Comparison of ENCODE assay signal across 1 mouse cellular context in the genomic region with DNA sequence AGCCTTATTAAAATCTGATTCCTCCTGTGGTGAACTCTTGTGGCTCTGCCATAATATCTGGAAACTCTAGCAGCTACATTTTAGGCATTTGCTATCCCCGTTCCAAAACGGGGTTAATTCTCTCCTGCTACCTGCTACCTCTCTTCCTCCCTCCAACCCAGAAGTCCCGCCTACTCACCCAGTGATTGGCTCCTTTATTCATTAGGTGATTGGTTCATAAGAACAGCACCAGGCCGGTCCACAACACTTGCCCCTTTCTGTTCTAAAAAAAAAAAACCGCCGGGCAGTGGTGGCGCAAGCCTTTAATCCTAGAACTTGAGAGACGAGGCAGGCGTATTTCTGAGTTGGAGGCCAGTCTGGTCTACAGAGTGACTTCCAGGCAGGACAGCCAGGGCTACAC.
TF ChIP-seq lines count a peak whose summit lies in the region.

No protein-coding gene starts in this region.

TF ChIP-seq in CH12.LX, 34 proteins besides CTCF, POLR2A, EP300 and RAD21:
- TF ChIP-seq E2F4 (IDR thresholded peaks at IDR 0.05; ENCODE audit: insufficient replicate concordance, low read depth, low read length) (no peak), POLR2AphosphoS2 (IDR thresholded peaks at IDR 0.05; ENCODE audit: low read depth, low read length) (peak; percentile 85), ELF1 (IDR thresholded peaks at IDR 0.05; ENCODE audit: low read depth, low read length) (peak; percentile 52), JUND (conservative IDR thresholded peaks at IDR 0.05; ENCODE audit: low read depth, low read length) (no peak), IRF4 (IDR thresholded peaks at IDR 0.05; ENCODE audit: low read depth, low read length) (peak; percentile 25; the same call in 1 of the 2 replicates), ZNF384 (IDR thresholded peaks at IDR 0.05; ENCODE audit: low read depth, low read length) (peak; percentile 94), JUN (IDR thresholded peaks at IDR 0.05; ENCODE audit: insufficient read depth, low read depth, low read length) (no peak), MEF2A (IDR thresholded peaks at IDR 0.05; ENCODE audit: borderline replicate concordance, low read depth, low read length) (0 out of 2 replicates have a peak, but pooled peaks have one; percentile 29), KAT2A (IDR thresholded peaks at IDR 0.05; ENCODE audit: insufficient replicate concordance, low read length) (0 out of 2 replicates have a peak, but pooled peaks have one; percentile 13), SIN3A (IDR thresholded peaks at IDR 0.05; ENCODE audit: low read length) (peak; percentile 76; the same call in 1 of the 2 replicates), HCFC1 (IDR thresholded peaks at IDR 0.05; ENCODE audit: low read depth, low read length) (peak; percentile 41), TBP (conservative IDR thresholded peaks at IDR 0.05; ENCODE audit: low read depth, low read length) (peak; percentile 78; the same call in 1 of the 2 replicates), TCF12 (IDR thresholded peaks at IDR 0.05; ENCODE audit: low read depth, low read length) (peak; percentile 65), ZKSCAN1 (IDR thresholded peaks at IDR 0.05; ENCODE audit: borderline replicate concordance, low read depth, low read length) (no peak), ZMIZ1 (IDR thresholded peaks at IDR 0.05; ENCODE audit: low read depth, low read length) (peak; percentile 78; the same call in 1 of the 2 replicates), NELFE (IDR thresholded peaks at IDR 0.05; ENCODE audit: low read depth, low read length) (peak; percentile 89), MAX (IDR thresholded peaks at IDR 0.05; ENCODE audit: low read length) (no peak), CHD1 (IDR thresholded peaks at IDR 0.05; ENCODE audit: low read depth, low read length) (no peak; the same call in 1 of the 2 replicates), SMC3 (IDR thresholded peaks at IDR 0.05; ENCODE audit: low read depth, low read length) (no peak), ZC3H11A (IDR thresholded peaks at IDR 0.05; ENCODE audit: low read depth, low read length) (no peak)
TF ChIP-seq in CH12.LX: peak in this region for 12.
